Mouse (Mus musculus): ENCODE results near the gene Ip6k2. TPM values are rescaled to one million over a fixed set of nuclear protein-coding genes. Genes with fewer than 3 reads are reported as not detected.
A peak's percentile ranks its signal among the peaks of the same experiment; 100 is the strongest.

The Ip6k2 gene
- polyA plus RNA-seq, 1 experiment from 2014 or later, result 217 TPM

DNA sequence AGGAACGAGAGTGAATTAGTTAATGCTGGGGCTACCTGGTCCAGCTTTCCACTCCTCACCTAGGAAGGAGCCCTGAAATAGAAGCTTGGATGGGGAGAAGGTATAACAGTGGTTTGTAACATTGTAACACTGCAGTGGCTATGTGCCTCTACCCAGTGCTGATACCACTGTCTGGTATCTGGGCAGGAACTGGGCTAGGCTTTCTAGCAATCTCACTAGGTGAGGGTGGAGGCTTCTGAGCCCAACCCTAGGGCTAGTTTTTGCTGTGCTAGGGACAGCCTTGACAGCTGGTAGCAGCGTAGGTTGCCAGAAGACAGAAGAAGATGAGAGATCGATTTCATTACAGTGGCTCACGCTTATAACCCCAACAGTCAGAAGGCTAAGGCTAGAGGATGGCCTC is 7.0 kb upstream of the Ip6k2 start:
- H3K36me3 ChIP-seq (ENCODE audit: control insufficient read depth, insufficient read depth, low read length), result no peaks in the 10 kb centered on the region
- no peak overlapping the region for H3K27ac ChIP-seq (ENCODE audit: low read depth, low read length)
- peaks cover 4% of the 10 kb centered on the region; the same call in 1 of the 2 replicates for H3K4me1 ChIP-seq (ENCODE audit: control insufficient read depth, insufficient read depth, low read length)
- H3K4me3 ChIP-seq (ENCODE audit: low read depth, low read length), result no peak overlapping the region
- ATAC-seq (no peak), DNase-seq (ENCODE audit: low spot score) (no peak)
- H3K27me3 ChIP-seq (replicated peaks; ENCODE audit: control insufficient read depth, insufficient read depth, low read length), result no peaks in the 10 kb centered on the region
- 89% methylated on average over 4 of the region's 4 CpGs for WGBS
- H3K4me2 ChIP-seq (ENCODE audit: low read length), result no peak overlapping the region
- H3K9ac ChIP-seq (ENCODE audit: low read length), result no peak overlapping the region
- no peaks in the 10 kb centered on the region for H3K9me3 ChIP-seq (replicated peaks; ENCODE audit: control insufficient read depth, low read length)

DNA sequence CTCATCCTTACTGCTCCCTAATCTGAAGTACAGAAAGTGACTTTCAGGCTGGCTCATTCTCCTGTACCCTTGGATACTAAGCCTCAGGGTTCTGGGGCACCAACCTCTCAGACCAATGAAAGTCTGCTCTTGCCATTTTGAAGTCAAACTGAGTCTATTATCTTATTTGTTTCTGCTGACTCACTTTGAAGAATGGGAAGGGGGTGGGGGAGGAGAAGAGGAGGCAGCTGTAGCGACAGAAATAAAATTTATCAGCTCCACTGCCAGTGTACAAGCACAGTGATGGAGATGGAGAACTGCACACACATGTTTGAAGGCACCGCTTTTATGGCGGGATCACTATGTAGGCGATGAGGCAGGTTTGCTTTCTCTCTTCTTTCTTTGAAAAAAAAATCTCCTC is 6.3 kb upstream of the Ip6k2 start:
- no peak for DNase-seq (ENCODE audit: low spot score)
- Histone ChIP-seq H3K9ac (ENCODE audit: low read length) (no peak overlapping the region), H3K36me3 (ENCODE audit: control insufficient read depth, insufficient read depth, low read length) (no peaks in the 10 kb centered on the region), H3K4me3 (ENCODE audit: low read depth, low read length) (no peak overlapping the region), H3K4me1 (ENCODE audit: control insufficient read depth, insufficient read depth, low read length) (peaks cover 4% of the 10 kb centered on the region; the same call in 1 of the 2 replicates), H3K4me2 (ENCODE audit: low read length) (no peak overlapping the region), H3K27ac (ENCODE audit: low read depth, low read length) (no peak overlapping the region), H3K27me3 (replicated peaks; ENCODE audit: control insufficient read depth, insufficient read depth, low read length) (no peaks in the 10 kb centered on the region), H3K9me3 (replicated peaks; ENCODE audit: control insufficient read depth, low read length) (no peaks in the 10 kb centered on the region)
- no peak for ATAC-seq
- 79% methylated on average over 4 of the region's 4 CpGs for WGBS

DNA sequence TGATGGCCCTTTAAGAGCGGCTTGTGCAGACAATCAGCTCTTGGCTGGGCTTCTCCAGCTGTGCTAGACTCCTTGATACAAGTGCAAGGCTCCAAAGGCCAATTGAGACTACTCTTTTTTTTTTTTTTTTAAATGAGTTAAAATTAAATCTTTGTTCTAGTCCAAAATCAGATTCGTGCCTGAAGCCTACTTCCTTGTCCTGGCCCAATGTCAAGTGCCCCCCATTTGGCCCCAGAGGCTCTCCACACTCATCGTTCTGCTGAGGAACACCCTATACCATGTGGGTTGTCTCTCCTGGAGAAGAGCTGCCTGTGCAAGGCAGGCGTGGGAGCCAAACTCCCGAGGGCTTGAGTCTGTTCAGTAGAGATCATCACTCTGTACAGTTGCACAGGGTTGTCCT is 2.6 kb upstream of the Ip6k2 start:
- no peak overlapping the region for H3K4me3 ChIP-seq (ENCODE audit: low read depth, low read length)
- 68% methylated on average over 5 of the region's 5 CpGs for WGBS
- no peak overlapping the region for H3K4me2 ChIP-seq (ENCODE audit: low read length)
- peaks cover 8% of the 10 kb centered on the region for H3K4me1 ChIP-seq (ENCODE audit: control insufficient read depth, insufficient read depth, low read length)
- H3K9ac ChIP-seq (ENCODE audit: low read length), result no peak overlapping the region
- H3K27ac ChIP-seq (ENCODE audit: low read depth, low read length), result no peak overlapping the region
- no peaks in the 10 kb centered on the region for H3K27me3 ChIP-seq (replicated peaks; ENCODE audit: control insufficient read depth, insufficient read depth, low read length)
- H3K9me3 ChIP-seq (replicated peaks; ENCODE audit: control insufficient read depth, low read length), result no peaks in the 10 kb centered on the region
- DNase-seq (ENCODE audit: low spot score), result no peak
- peaks cover under 1% of the 10 kb centered on the region; the same call in 1 of the 2 replicates for H3K36me3 ChIP-seq (ENCODE audit: control insufficient read depth, insufficient read depth, low read length)
- no peak for ATAC-seq

DNA sequence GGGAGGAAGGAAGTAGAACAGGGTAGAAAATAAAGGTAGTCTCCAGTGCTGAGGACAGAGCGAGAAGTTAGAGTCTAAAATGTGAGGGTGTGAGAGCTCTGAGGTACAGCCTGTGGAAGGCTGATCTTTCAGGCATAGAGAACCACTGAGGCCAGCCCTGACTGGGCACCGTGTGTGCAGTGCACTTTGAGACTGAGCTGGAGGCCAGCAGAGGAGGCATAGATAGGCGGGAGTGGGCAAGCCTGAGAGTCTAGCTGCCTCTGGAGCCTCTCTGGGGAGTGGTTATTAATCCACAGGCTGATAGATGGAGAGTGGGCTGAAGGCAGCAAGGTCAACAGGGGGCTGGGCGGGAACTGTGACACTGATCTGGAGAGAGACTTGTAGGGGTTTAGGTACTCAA is 1.7 kb upstream of the Ip6k2 start:
- H3K9ac ChIP-seq (ENCODE audit: low read length), result no peak overlapping the region
- peaks cover 8% of the 10 kb centered on the region; the same call in 1 of the 2 replicates for H3K36me3 ChIP-seq (ENCODE audit: control insufficient read depth, insufficient read depth, low read length)
- no peak for ATAC-seq
- H3K27ac ChIP-seq (ENCODE audit: low read depth, low read length), result no peak overlapping the region
- H3K4me1 ChIP-seq (ENCODE audit: control insufficient read depth, insufficient read depth, low read length), result peaks cover 17% of the 10 kb centered on the region
- WGBS, result 73% methylated on average over 4 of the region's 4 CpGs
- no peak overlapping the region for H3K4me2 ChIP-seq (ENCODE audit: low read length)
- no peaks in the 10 kb centered on the region for H3K9me3 ChIP-seq (replicated peaks; ENCODE audit: control insufficient read depth, low read length)
- no peak overlapping the region for H3K4me3 ChIP-seq (ENCODE audit: low read depth, low read length)
- DNase-seq (ENCODE audit: low spot score), result no peak
- H3K27me3 ChIP-seq (replicated peaks; ENCODE audit: control insufficient read depth, insufficient read depth, low read length), result no peaks in the 10 kb centered on the region

DNA sequence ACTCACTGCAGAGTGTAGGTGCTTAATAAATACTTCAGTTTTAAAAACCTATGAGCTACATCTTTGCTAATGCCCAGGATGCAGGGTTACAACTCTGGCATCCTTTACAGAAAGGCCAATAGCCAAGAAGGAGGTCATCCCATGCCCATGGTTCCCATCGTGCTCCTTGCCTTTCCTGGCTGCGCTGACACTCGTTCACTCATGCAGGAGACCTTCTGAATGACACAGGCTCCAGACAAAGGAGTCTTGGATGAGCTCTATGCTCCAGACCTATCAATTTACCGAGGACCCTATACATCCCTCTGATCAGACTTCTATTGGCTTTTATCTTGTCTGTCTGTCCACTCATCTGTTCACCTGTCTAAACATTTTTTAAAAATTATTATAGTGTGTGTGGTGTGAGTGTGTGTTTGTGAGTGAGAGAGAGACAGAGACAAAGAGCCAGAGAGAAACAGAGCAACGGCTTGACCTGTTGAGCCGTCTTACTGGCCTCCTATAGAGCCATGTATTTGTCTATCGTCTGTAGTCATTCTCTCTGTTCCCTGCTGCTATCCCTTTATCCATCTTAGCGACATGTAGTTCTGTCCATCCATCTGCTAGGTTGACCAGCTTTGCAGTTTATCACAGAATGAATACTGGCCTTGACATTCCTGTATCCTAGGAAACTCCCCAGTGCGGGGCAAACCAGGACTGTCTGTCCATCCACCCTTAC is 604 bp upstream of the Ip6k2 start:
- peak; percentile 13 for ATAC-seq
- Histone ChIP-seq H3K36me3 (ENCODE audit: control insufficient read depth, insufficient read depth, low read length) (peaks cover 16% of the 10 kb centered on the region; the same call in 1 of the 2 replicates), H3K27me3 (replicated peaks; ENCODE audit: control insufficient read depth, insufficient read depth, low read length) (no peaks in the 10 kb centered on the region), H3K4me2 (ENCODE audit: low read length) (peak overlapping the region; percentile 71), H3K9ac (ENCODE audit: low read length) (peak overlapping the region; percentile 99), H3K4me3 (ENCODE audit: low read depth, low read length) (peak overlapping the region; percentile 89), H3K9me3 (replicated peaks; ENCODE audit: control insufficient read depth, low read length) (no peaks in the 10 kb centered on the region), H3K4me1 (ENCODE audit: control insufficient read depth, insufficient read depth, low read length) (peaks cover 28% of the 10 kb centered on the region), H3K27ac (ENCODE audit: low read depth, low read length) (peak overlapping the region; percentile 94)
- 10% methylated on average over 9 of the region's 9 CpGs for WGBS
- DNase-seq (ENCODE audit: low spot score), result peak; percentile 52

DNA sequence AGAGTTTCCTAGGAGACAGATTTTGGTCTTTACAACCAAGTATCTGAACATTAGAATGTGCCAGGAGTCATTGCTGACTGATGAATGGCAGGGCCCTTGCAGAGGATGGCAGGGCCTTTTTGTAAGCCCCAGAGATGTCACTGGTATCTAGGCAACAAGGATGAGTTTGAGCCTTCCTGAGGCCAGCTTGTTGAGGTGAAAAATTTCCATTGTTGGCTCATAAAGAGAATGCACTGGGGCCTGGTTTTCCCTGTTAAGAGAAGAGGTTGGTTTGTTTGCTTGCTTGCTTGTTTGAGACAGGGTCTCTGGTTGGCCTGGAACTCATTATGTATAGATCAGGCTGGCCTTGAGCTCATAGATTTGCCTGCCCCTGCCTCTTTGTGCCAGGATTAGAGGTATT is 1.8 kb downstream of the Ip6k2 start:
- Histone ChIP-seq H3K4me1 (ENCODE audit: control insufficient read depth, insufficient read depth, low read length) (peaks cover 45% of the 10 kb centered on the region), H3K27ac (ENCODE audit: low read depth, low read length) (no peak overlapping the region), H3K4me3 (ENCODE audit: low read depth, low read length) (peak overlapping the region; percentile 89), H3K4me2 (ENCODE audit: low read length) (peak overlapping the region; percentile 79), H3K27me3 (replicated peaks; ENCODE audit: control insufficient read depth, insufficient read depth, low read length) (no peaks in the 10 kb centered on the region), H3K9ac (ENCODE audit: low read length) (peak overlapping the region; percentile 99), H3K9me3 (replicated peaks; ENCODE audit: control insufficient read depth, low read length) (no peaks in the 10 kb centered on the region), H3K36me3 (ENCODE audit: control insufficient read depth, insufficient read depth, low read length) (peaks cover 16% of the 10 kb centered on the region; the same call in 1 of the 2 replicates)
- peak; percentile 64 for DNase-seq (ENCODE audit: low spot score)
- no peak for ATAC-seq

DNA sequence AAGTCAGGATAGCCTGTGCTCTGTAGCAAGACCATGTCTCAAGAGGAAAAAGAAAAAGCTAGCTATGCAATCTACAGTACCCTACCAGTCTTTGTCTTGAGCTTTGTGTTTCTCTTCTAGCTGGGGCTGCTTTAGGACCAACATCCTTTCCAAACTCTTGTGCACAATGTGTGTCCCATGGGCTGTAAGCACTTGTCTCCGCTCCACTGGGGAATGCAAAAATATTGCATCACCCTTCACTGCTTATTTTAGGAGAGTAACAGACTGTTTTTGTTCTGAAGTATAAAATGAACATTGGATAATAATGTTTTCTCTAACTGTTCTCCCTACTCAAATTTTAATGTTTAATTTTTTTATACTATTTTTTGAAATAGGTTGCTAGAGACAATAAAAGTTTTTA is 2.9 kb downstream of the Ip6k2 start:
- no peak for DNase-seq (ENCODE audit: low spot score)
- Histone ChIP-seq H3K9me3 (replicated peaks; ENCODE audit: control insufficient read depth, low read length) (no peaks in the 10 kb centered on the region), H3K4me1 (ENCODE audit: control insufficient read depth, insufficient read depth, low read length) (peaks cover 45% of the 10 kb centered on the region), H3K9ac (ENCODE audit: low read length) (no peak overlapping the region; the same call in 1 of the 2 replicates), H3K27me3 (replicated peaks; ENCODE audit: control insufficient read depth, insufficient read depth, low read length) (no peaks in the 10 kb centered on the region), H3K27ac (ENCODE audit: low read depth, low read length) (no peak overlapping the region), H3K4me2 (ENCODE audit: low read length) (peak overlapping the region; percentile 79), H3K36me3 (ENCODE audit: control insufficient read depth, insufficient read depth, low read length) (peaks cover 16% of the 10 kb centered on the region; the same call in 1 of the 2 replicates), H3K4me3 (ENCODE audit: low read depth, low read length) (peak overlapping the region; percentile 89)
- no peak for ATAC-seq
- 94% methylated on average over 1 of the region's 1 CpGs for WGBS

DNA sequence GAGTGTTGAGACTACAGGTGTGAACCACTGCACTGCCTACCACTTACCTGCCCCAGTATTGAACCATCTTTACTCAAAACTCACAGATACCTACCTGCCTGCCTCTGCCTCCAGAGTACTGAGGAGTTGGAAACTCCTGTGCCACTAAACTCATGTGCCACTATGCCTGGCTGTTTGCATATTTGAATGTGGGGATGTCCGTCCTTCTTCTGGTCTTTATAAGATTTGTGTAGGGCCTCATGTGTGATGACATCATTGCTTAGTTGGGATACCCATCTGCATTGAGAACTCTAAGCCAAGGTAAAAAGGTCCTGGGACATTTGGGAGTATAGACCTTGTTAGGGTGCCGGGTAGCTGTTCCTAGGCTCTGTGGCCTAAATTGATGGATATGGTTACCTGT is 3.5 kb downstream of the Ip6k2 start:
- 91% methylated on average over 2 of the region's 2 CpGs for WGBS
- DNase-seq (ENCODE audit: low spot score), result no peak
- Histone ChIP-seq H3K9me3 (replicated peaks; ENCODE audit: control insufficient read depth, low read length) (no peaks in the 10 kb centered on the region), H3K27me3 (replicated peaks; ENCODE audit: control insufficient read depth, insufficient read depth, low read length) (no peaks in the 10 kb centered on the region), H3K36me3 (ENCODE audit: control insufficient read depth, insufficient read depth, low read length) (peaks cover 16% of the 10 kb centered on the region; the same call in 1 of the 2 replicates), H3K4me1 (ENCODE audit: control insufficient read depth, insufficient read depth, low read length) (peaks cover 47% of the 10 kb centered on the region), H3K9ac (ENCODE audit: low read length) (no peak overlapping the region), H3K4me2 (ENCODE audit: low read length) (peak overlapping the region; percentile 36), H3K4me3 (ENCODE audit: low read depth, low read length) (no peak overlapping the region), H3K27ac (ENCODE audit: low read depth, low read length) (no peak overlapping the region)
- ATAC-seq, result no peak

DNA sequence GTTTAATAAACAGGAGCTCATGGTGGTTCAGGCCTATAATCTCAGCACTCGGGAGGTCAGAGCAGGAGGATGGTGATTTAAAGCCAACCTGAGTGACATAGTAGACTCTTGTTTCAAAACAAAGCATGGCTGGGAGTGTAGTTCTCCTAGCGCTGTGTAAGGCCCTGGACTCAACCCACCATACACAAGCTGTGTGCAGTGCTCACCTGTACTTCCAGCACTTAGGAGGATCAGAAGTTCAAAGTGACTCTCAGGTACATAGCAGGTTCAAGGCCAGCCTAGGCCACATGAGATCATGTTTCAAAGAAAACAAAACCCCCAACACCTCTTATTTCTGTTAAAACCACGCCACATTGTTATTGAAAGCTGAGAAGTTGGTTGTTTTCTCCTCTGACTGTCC is 5.1 kb downstream of the Ip6k2 start:
- WGBS, result 83% methylated on average over 3 of the region's 3 CpGs
- Histone ChIP-seq H3K27me3 (replicated peaks; ENCODE audit: control insufficient read depth, insufficient read depth, low read length) (no peaks in the 10 kb centered on the region), H3K9ac (ENCODE audit: low read length) (no peak overlapping the region), H3K27ac (ENCODE audit: low read depth, low read length) (no peak overlapping the region), H3K36me3 (ENCODE audit: control insufficient read depth, insufficient read depth, low read length) (peaks cover 16% of the 10 kb centered on the region; the same call in 1 of the 2 replicates), H3K4me3 (ENCODE audit: low read depth, low read length) (no peak overlapping the region), H3K4me2 (ENCODE audit: low read length) (0 out of 2 replicates have a peak overlapping the region, but pooled peaks have one; percentile 5), H3K9me3 (replicated peaks; ENCODE audit: control insufficient read depth, low read length) (no peaks in the 10 kb centered on the region), H3K4me1 (ENCODE audit: control insufficient read depth, insufficient read depth, low read length) (peaks cover 49% of the 10 kb centered on the region)
- no peak for DNase-seq (ENCODE audit: low spot score)
- ATAC-seq, result no peak
